Mouse (Mus musculus) small intestine, adult 2 months (tissue): ENCODE data around the gene Hs3st2. TPM values are rescaled to one million over a fixed set of nuclear protein-coding genes. Genes with fewer than 3 reads are reported as not detected.

ENCODE experiments used
- H3K27ac ChIP-seq: fragments of 200-500 bp; 2 replicates; pipeline ENCODE4 v1.5.1; 2012; ENCODE audit warnings: low read depth, low read length, control low read depth, inconsistent platforms; ENCODE audit not compliant: insufficient read depth
- H3K27me3 ChIP-seq: fragments of 200-500 bp; 2 replicates; pipeline ENCODE4 v1.6.1; 2012; ENCODE audit warnings: mild to moderate bottlenecking, moderate library complexity, low read length, inconsistent platforms; ENCODE audit not compliant: control insufficient read depth, insufficient read depth
- H3K36me3 ChIP-seq: fragments of 200-500 bp; 2 replicates; pipeline ENCODE4 v1.6.1; 2012; ENCODE audit warnings: mild to moderate bottlenecking, low read length, control low read depth, inconsistent platforms; ENCODE audit not compliant: control insufficient read depth, insufficient read depth
- H3K4me1 ChIP-seq: fragments of 200-500 bp; 2 replicates; pipeline ENCODE4 v1.6.1; 2012; ENCODE audit warnings: low read length, inconsistent platforms, mixed read lengths; ENCODE audit not compliant: control insufficient read depth, insufficient read depth, insufficient read length
- H3K4me3 ChIP-seq: fragments of 200-500 bp; 2 replicates; pipeline ENCODE4 v1.5.1; 2012; ENCODE audit warnings: low read depth, mild to moderate bottlenecking, control low read depth, inconsistent platforms, low read length, moderate library complexity
- CTCF ChIP-seq: fragments of 200-500 bp; IDR thresholded peaks from 2 replicates; pipeline ENCODE4 v1.5.1; 2012; ENCODE audit warnings: low read depth, mild to moderate bottlenecking, control low read depth, inconsistent platforms, low read length, moderate library complexity, mixed read lengths; ENCODE audit not compliant: insufficient replicate concordance, insufficient read length; ENCODE audit errors: extremely low read depth
- POLR2A ChIP-seq: fragments of 200-500 bp; IDR thresholded peaks from 2 replicates; pipeline ENCODE4 v1.6.1; 2012; ENCODE audit warnings: low read depth, mild to moderate bottlenecking, control low read depth, inconsistent platforms, low read length, moderate library complexity
- WGBS: fragments of 180-500 bp; shearing (Covaris S2); methylation state at CpG from one replicate; pipeline ENCODE4 v1.1.7; 2018; 5-methylcytosine and 5-hydroxymethylcytosine counted together
- polyA plus RNA-seq: library from polyadenylated mRNA; depleted of rRNA; stranded (reverse); fragments of >200 nt; gene quantifications from 2 replicates; pipeline ENCODE4 v1.2.3, GENCODE M21; 2012

Gene Hs3st2
- polyA plus RNA-seq, 1 experiment = 0.23 TPM

GRCm38 (mm10) chr7:121485266-121485665 is 93.6 kb downstream of the Hs3st2 start:
- 68% methylated on average over 2 of the region's 2 CpGs for whole genome bisulfite sequencing
- TF ChIP-seq POLR2A (no peak), CTCF (no peak)
- H3K27me3 ChIP-seq = no peaks in the 10 kb centered on the region; the same call in 1 of the 2 replicates
- H3K4me3 ChIP-seq = no peak overlapping the region
- no peak overlapping the region for H3K27ac ChIP-seq
- no peaks in the 10 kb centered on the region for H3K36me3 ChIP-seq
- H3K4me1 ChIP-seq = no peaks in the 10 kb centered on the region

DNA sequence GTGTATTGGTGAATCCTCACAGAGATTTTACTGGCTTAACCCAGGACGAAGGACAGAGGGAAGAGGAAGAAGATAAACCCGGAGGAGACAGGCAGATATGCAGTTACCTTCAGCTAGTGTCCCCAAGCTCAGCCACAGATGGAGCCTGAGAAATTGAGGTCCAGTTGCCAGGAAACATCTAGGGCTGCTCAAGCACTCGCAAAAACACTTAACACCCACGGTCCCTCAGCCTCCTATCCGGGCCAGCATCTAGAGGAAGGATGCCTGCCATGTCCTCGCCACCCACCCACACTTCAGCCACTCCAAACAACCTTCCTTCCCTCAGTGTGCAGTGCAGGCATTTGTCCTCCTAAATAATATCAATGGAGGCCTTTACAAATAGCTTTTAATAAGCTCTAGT is 95.6 kb downstream of the Hs3st2 start:
- H3K27me3 ChIP-seq = no peaks in the 10 kb centered on the region; the same call in 1 of the 2 replicates
- no peaks in the 10 kb centered on the region for H3K36me3 ChIP-seq
- H3K4me1 ChIP-seq = no peaks in the 10 kb centered on the region
- no peak overlapping the region for H3K4me3 ChIP-seq
- TF ChIP-seq CTCF = no peak
- no peak for TF ChIP-seq POLR2A
- H3K27ac ChIP-seq = no peak overlapping the region
- WGBS = 49% methylated on average over 6 of the region's 6 CpGs

GRCm38 (mm10) chr7:121489401-121489800 is 97.7 kb downstream of the Hs3st2 start:
- Histone ChIP-seq H3K27ac (no peak overlapping the region), H3K4me1 (no peaks in the 10 kb centered on the region), H3K4me3 (no peak overlapping the region), H3K27me3 (no peaks in the 10 kb centered on the region), H3K36me3 (no peaks in the 10 kb centered on the region)
- TF ChIP-seq CTCF = no peak
- TF ChIP-seq POLR2A = no peak
- WGBS = 59% methylated on average over 9 of the region's 9 CpGs

DNA sequence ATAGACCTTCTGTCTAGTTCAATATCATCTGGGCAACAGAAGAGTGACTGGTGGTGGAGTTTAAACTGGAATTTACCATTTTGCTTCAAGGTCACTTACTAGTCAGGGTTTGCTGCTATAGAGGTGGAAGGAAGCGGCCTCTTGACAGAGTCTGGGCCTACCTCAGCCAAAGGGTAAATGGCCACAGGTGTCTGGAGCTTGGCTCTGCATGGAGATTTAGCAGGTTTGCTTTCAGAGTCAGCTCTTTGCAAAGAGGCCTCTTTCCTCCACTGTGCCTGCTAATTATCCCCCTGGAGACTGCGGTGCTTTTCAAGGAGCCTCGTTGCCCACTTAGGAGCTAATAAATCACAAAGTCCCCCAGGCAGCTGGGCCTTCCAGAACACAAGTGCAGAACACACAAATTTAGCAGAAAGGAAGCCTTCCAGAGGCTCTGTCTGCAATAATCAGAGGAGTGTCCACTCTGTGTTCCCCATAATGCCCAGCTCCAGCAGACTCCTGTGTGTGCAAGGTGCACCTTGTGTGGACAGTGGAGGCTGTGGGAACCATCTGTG is 99.9 kb downstream of the Hs3st2 start:
- WGBS = 65% methylated on average over 3 of the region's 3 CpGs
- TF ChIP-seq POLR2A (no peak), CTCF (no peak)
- no peaks in the 10 kb centered on the region for H3K36me3 ChIP-seq

GRCm38 (mm10) chr7:121500516-121500915 is 108.9 kb downstream of the Hs3st2 start:
- H3K27me3 ChIP-seq = no peaks in the 10 kb centered on the region
- H3K27ac ChIP-seq = no peak overlapping the region
- 87% methylated on average over 17 of the region's 17 CpGs for WGBS
- TF ChIP-seq POLR2A (no peak), CTCF (no peak)
- H3K4me3 ChIP-seq = no peak overlapping the region
- H3K36me3 ChIP-seq = no peaks in the 10 kb centered on the region
- H3K4me1 ChIP-seq = no peaks in the 10 kb centered on the region

More for the DNA sequence above, 99.9 kb downstream of the Hs3st2 start:
- Histone ChIP-seq H3K27ac (no peak overlapping the region), H3K4me3 (no peak overlapping the region), H3K27me3 (no peaks in the 10 kb centered on the region), H3K4me1 (no peaks in the 10 kb centered on the region)

DNA sequence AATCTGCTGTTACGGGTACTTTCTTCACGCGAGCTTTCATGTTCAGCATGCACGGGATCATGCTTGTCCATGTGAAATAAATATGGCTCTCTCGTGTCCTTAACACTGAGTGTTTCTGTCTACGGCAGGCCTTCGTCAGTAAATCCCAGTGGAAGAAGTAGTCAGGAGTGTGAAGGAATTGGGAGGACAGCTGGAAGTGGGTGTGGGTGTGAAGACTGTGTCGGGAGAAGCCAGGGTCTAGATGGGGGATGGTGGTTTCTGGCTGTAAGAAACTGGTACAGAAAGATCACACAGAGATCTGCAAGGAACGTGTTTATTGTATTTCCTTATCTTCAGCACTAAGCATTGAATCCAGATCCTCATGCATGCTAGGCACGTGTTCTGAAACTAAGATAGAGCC is 110.0 kb downstream of the Hs3st2 start:
- Histone ChIP-seq H3K27ac (no peak overlapping the region), H3K36me3 (no peaks in the 10 kb centered on the region), H3K27me3 (no peaks in the 10 kb centered on the region), H3K4me3 (no peak overlapping the region), H3K4me1 (no peaks in the 10 kb centered on the region)
- WGBS = 79% methylated on average over 10 of the region's 10 CpGs
- no peak for TF ChIP-seq POLR2A
- TF ChIP-seq CTCF = no peak

GRCm38 (mm10) chr7:121516727-121517126 is 125.1 kb downstream of the Hs3st2 start:
- WGBS = 63% methylated on average over 3 of the region's 3 CpGs
- Histone ChIP-seq H3K4me3 (no peak overlapping the region), H3K4me1 (no peaks in the 10 kb centered on the region), H3K27me3 (no peaks in the 10 kb centered on the region), H3K36me3 (no peaks in the 10 kb centered on the region), H3K27ac (no peak overlapping the region)
- no peak for TF ChIP-seq POLR2A
- TF ChIP-seq CTCF = no peak

- Histone ChIP-seq H3K4me1 (no peaks in the 10 kb centered on the region), H3K4me3 (no peak overlapping the region), H3K36me3 (no peaks in the 10 kb centered on the region), H3K27ac (no peak overlapping the region), H3K27me3 (no peaks in the 10 kb centered on the region)
- TF ChIP-seq CTCF (no peak), POLR2A (no peak)
- WGBS = 72% methylated on average over 3 of the region's 3 CpGs
Observed at GRCm38 (mm10) chr7:121517165-121517591, 125.5 kb downstream of the Hs3st2 start.
